Mouse (Mus musculus) frontal cortex, adult 2 months (tissue): Measurements from ENCODE around the gene Nuak2. TPM values are rescaled to one million over a fixed set of nuclear protein-coding genes. Genes with fewer than 3 reads are reported as not detected.
"Not testable (repeated sequence)": the region's sequence is repeated elsewhere in the genome, so short reads cannot be mapped to it uniquely, and the experiment has no call there.

ENCODE experiments used
- DNase-seq, 2 experiments: peaks; one replicate each; pipeline ENCODE4 v3.0.0; 2022; ENCODE audit warnings: low spot score in 1 of 2; ENCODE audit errors: extremely low spot score in 1 of 2
- polyA plus RNA-seq: library from polyadenylated mRNA; depleted of rRNA; stranded (reverse); fragments of >200 nt; gene quantifications from 2 replicates; pipeline ENCODE4 v1.2.3, GENCODE M21; 2012; rRNA removed

The Nuak2 gene
- polyA plus RNA-seq = 0.84 and 1.0 TPM in 2 replicates

DNA sequence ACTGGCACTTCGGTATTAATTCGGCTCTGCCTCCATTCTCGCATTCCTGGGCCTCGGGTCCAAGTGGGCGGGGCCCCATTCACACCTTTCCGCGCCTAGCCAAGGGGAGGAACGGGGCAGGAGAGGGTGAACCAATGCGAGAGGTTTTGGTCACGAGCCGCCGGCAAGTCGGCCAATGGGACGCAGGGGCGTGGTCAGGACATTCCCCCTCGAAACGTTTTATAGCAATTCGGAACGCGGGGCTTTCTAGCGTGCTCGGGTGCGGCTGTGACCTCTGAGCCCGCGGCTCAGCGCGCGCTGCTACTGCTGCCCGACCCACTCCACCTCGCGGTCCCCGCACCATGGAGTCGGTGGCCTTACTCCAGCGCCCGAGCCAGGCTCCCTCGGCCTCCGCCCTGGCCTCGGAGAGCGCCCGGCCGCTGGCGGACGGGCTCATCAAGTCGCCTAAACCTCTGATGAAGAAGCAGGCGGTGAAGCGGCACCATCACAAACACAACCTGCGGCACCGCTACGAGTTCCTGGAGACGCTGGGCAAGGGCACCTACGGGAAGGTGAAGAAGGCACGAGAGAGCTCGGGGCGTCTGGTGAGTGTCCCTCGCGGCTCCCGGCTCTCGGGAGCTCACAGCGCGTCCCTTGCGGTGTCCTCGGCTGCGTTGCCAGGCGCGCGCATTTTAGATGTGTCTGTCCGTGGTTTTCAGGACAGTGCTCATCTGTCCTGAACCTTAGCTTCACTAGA lies at the start of gene Nuak2:
Gene Nuak2, plus strand, starts transcription at position 238 of the 736 bp plus-strand sequence.
- peak; percentile 51 to 80 for DNase-seq

DNA sequence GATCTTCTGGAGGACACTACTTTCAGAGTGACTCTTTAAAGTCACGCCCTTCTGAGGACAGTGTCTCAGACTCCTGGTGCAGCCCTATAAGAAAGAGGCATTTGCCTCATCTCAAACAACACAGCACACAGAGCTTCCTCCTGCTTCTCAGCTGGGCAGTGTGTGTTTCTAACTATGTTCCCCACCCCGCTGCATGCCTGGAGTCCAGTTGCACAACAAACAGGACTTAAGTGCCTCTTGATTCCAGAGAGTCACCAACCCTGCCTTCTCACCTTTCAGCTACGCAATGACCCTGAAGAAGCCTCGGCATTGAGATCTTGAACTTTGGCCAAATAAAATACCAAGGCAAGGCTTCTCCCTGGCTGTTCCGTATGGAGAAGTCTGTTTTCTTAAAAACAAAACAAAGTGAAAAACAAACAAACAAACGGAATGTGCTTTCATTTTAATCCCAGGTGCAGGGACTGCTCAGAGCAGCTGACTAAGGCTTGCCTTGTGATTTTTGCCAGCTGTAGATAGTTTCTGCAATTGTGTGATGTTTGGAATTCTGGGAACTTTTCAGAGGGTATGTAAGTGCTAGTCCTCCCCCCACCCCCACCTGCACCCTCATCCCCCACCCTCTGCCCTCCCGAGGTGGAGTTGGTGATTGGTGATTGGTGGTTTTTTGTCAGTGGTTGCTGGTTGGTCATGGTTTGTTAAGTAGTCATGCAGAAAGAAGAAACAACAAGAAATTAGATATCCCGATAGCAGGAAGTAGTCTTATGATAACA lies 49.0 kb upstream of the Nuak2 start:
- no peak for DNase-seq

DNA sequence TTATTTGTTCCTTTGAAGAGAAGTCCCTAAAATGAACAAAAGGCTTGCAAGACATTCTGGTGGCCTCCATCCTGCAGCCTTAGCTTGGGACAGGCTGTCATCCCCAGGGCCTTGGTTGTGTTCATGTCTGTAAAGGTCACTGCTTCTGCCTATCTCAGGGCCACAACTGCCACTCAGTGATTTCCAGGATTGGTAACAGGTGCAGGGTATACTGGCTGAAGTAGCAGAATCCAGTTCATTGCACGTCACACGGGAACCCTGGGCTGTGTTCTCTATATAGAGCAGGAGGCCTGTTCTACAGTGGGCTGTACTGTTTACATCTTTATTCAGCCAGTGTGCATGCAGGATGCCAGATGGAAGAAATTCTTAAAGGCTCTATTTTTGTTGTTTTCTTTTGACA lies 48.0 kb upstream of the Nuak2 start:
- peak; percentile 10 to 17 for DNase-seq

DNA sequence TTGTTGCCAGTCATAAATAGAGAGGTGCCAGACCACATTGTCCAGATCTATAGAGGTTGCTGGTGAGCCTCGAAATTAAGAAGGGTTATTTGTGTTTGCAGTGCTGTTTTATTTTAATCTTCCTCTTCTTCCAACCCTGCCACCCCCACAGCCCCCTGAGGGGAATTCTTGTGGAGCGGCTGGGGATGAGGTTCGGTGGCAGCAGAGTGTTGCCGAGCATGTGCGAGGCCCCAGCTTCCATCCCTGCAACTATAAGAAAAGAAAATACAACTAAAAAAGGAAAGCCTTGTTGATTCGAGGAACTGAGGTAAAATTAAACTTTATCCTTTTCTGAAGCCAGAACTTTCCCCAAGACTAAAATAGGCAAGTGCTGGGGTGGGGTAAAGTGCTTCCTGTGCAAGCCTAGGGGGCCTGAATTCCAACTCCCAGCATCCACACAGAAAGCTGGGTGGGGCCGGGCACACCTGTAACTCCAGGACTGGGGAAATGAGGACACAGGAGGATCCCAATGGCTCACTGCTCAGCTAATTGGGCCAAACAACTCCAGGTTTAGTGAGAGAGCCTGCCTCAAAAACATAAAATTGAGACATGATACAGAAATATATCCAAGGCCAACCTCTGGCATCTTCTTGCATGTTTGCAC lies 47.4 kb upstream of the Nuak2 start:
- DNase-seq = peak; percentile 8 to 31

DNA sequence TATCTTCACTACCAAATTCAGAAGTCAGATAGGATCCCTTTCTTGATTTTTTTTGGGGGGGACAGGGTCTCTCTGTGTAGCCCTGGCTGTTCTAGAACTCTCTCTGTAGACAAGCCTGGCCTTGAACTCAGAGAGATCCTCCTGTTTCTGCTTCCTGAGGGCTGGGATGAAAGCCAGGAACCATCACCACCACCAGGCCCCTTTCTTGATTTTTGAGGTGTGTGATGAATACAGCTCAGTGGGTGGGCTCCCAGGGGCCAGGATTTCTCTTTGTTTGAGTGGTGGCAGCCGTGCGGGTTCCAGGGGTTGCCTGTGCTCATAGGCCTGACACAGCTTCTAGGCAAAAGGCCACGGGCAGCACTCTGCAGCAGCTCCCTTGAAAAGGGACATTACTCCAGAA lies 44.7 kb upstream of the Nuak2 start:
- DNase-seq = no peak

DNA sequence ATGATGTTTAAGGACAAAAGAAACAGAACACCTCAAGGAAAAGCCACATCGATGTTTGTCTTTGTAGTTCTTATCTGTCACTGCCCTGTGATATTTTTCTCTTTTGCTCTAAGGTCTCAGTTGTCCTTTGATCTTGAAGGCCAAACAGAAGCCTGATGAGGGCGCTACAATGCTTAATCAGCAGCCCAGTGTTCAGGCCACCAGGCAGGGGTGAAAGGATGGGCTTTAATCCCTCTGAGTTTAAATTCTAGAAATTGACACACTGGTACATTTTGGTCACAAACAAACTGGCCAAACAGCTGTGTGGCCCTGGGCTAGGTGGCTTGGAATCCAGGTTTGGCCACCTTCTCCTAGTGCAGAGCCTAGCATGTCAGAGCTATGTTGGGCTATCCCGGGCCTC lies 39.2 kb upstream of the Nuak2 start:
- no peak for DNase-seq

DNA sequence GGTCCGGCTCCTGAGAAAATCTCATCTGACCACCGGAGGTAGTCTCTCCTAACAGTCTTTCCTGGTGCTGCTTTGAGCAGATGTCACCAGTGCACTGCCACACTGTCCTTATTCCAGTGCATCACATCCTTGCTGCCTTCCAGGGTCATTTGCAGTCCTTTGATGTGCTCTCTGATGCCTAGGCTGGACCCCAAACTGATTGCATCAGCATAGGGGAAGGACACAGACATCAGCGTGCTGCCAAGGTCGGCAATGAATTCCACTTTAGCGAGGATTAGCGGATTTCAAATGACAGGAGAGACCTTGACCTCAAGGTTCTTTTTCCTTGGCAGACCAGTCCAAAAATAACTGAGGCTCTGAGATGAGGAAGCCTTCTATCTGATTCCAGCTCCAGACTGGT lies 38.8 kb upstream of the Nuak2 start:
- no peak for DNase-seq

DNA sequence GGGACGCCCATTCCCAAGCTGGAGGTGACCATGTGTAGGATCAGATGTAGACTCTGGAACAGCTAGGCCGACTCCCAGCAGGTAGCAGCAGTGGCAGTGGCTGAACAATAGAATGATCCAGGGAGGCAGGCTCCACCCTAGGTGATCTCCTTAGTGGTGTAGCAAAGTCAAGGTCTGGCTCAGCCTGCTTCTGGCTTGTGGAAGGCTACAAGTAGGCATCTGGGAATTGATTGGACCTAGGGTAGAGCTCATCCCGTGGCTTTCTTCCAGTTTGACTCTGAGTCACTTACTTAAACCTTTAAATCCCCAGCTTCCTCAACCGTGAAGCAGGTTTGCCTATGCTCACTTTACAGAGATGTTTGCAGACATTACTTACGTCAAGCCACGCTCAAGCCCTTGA lies 35.3 kb upstream of the Nuak2 start:
- DNase-seq = not testable (repeated sequence)

DNA sequence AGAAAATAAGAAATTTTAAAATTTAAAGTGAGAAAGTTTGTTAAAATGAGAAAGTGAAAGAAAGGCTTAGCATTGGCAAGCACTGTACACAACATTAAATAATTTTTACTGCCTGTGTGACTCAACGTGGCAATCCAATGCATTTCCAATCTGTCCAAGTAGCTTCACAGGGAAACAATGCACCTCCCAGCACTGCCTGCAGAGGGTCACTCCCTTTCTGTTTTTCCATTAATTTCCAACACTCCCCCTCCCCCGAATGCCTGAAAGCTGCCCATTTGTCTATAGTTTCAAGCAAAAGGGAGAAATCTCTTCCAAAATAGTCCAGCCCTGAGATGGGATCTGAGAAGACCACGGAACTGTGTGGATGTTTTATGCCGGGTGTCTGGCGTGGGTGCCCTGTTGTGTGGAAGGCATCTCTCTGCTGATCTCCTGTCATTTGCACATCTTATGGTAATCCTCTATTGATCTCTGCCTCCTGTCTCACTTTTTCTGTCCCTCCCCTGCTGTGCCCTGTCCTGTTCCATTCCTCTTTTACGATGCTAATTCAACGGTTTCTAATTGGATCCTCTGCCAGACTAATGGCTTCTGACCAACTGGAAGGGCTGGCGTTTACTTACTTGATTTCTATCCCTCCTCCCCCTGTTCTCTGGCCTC lies 34.3 kb upstream of the Nuak2 start:
- DNase-seq = no peak

DNA sequence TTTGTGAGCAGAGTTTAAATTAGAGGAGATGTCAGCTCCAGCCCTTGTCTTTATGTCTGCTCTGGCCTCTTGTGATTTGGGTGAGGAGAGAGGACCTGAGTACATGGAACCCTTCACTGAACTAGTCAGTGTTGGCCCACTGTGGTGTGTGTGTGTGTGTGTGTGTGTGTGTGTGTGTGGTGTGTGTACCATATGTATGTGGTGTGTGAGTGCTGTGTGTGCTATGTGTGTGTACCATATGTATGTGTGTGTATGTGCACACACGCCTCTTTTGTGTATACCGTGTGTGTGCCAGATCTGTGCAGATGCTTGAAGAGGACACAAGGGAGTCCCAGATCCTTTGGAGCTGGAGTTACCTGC lies 33.8 kb upstream of the Nuak2 start:
- DNase-seq = no peak

DNA sequence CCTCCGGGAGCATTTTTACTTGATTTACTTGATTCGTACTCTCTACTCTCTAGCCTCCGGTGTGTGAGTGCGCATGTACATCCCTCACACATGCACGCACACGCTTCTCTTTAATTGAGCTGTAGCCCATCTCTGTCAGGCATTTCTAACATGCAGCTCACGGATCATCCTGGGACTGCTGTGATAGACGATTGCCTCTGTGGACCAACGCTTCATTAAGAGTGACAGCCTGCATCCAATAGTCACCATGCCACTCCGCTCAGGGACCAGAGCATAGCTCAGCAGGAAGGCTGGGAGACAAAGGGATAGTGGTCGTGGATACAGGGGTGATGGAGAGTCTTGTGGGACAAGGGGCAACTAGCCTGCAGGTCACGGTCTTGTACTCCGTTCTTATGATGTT lies 32.9 kb upstream of the Nuak2 start:
- no peak for DNase-seq

DNA sequence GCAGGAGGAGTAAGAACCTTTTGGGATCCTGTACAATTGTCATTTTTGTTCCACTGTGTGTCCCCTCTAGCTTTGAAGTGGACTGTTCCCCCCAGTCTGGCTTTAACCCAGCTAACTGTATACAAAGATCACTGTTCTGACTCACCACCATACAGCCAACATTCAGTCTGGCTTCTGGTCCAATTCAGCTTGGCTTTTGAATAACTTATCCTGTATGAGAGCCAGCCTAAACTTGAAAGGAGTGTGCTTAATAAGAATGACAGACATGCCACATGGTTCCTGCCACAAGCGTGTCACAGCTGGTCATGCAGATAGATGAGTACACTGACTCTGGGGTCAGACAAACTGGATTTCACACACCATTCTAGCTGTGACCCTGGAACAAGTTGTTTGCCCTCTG lies 29.2 kb upstream of the Nuak2 start:
- no peak for DNase-seq

DNA sequence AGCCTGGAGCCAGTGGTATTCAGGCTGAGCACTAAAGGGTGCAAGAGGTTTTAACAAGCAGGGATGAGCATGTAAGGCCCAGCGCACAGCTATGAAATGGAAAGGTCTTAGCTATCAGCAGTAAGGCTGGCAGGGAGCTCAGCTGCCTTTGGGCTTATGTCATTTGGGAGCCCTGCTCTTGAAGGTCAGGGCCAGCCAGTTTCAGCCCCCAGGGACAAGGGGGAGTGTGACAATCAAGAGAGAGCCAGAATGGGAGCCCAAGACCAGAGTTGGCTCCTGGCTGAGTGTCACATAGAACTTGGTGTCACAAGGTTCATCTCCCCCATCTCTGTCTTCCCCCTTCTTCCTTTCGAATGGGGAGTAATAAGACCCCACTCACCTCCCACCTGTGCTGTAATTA lies 28.5 kb upstream of the Nuak2 start:
- no peak for DNase-seq

DNA sequence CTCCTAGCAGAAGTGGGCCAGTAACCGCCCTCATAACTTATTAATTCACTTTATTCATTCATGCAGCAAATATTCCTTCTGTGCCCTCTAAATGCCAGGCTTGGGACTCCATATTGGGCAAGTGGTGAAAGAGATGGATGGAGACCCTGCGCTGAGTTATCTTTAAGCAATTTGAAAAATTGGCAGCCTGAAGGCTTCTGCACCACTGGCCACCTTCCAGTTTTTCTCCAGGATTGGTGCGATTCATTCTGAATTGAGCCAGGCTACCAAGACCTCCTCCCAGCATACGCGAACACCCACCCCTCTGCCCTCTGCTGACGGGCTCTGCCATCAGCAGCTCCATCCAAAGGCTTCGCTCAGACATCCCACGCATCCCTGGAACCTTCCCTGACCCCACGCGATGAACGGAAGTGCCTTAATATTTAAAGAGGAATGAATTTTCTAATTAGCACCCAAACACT lies 27.9 kb upstream of the Nuak2 start:
- DNase-seq = no peak

DNA sequence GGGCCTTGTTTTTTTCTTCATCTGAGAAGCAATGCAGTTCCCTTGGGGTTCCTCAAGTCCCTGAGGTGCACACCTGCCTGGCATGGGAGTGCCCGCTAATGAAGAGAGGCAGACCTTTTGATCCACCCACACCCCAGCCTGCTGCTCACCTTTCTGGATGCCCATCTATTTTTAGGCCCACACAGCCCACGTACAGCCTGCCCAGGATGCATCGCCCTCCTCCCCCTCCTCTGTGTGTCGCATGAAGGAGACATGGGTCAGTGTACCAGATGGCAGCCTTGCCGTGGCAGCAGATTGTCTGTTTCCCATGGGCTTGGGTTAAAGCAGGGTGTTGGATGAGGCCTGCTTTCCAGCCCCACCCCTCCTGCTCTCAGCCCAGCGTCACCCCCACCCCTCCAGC lies 26.0 kb upstream of the Nuak2 start:
- DNase-seq = no peak

DNA sequence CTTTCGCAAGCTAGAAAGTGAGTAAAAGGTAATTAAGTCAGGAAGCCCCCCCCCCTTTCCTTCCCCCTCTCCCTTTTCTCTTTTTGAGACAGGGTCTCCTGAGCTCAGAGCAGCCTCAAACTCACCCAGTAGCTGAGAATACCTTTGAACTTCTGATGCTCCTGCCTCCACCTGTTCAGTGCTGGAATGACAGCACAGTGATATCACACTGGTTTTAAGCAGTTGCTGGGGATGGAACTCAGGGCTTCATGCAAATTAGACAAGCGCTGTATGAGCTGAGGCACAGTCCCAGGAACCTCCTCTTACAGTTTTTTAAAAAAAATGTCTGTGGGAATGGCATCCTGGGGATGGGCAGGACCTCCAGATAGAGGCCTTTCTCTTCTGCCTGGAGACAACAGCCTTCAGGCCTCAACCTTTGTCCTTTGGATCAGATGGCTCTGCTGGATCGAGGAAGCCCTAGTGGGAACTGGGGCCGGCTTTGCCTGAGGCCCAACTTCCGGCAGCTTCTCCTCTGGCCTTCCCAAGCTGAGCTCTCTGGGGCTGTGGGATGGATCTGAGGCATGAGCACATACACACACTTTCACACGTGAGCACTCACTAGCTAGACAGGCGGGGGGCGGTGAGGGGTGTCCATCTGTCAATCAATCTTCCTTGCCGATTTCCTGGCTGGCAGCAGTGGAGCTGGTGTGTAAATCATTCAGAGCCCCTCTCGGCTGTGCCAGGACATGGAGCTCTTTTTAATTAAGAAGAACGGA lies 24.8 kb upstream of the Nuak2 start:
- no peak for DNase-seq

DNA sequence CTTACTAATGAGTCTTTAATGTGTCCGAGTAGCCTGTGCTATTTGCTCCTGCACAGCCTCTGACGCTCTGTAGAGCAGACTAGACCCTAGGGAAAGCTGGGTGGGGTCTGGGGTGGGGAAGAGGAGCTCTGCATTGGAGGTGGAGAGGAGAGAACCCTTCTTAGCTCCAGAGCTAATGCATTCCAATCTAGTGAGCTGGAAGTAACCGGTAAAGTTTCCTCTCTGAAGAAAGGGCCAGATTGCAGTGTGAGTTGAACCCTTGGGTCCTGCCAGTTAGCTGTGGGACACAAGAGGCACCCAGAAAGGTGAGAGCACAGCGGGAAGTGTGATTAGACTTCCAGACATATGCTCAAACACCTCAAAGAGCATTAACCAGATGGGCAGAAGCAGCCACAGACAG lies 24.2 kb upstream of the Nuak2 start:
- no peak for DNase-seq

DNA sequence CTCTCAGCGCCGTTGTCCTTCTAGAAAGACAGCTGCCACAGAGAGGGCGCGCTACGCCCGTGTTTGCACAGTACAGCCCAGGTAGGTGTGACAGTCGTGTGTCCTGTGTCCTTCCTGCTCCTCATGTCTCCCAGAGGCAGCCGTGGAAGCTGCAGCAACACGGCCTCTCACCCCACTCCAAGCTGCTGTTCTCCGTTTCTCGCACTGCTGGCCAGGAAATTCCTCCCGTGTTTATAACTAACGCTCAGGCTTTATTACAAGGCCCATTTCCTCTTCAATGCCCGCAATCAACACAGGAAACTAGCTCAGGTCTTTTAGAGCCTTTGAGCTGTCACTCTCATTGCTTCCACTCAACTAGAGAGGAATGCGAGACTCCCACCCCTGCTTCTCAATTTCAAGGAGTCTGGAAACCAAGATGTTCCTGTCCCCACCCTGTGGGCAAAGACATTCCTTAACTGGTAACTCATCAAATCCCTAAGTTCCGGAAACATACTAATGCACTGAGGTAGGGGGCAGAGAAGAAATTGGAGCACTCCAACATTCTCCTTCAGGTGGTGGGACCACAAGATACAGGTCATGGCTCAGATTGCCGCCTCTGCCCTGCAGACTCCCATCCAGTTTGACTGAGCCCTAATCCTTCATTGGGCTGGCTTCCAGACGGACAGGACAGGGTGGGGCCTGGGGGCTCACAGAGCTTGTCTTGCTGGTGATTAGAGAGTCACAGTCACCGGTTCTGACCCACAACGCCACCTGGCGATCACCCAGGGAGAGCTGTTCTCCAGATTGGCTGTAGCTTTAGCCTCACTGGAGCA lies 23.4 kb upstream of the Nuak2 start:
- no peak for DNase-seq

DNA sequence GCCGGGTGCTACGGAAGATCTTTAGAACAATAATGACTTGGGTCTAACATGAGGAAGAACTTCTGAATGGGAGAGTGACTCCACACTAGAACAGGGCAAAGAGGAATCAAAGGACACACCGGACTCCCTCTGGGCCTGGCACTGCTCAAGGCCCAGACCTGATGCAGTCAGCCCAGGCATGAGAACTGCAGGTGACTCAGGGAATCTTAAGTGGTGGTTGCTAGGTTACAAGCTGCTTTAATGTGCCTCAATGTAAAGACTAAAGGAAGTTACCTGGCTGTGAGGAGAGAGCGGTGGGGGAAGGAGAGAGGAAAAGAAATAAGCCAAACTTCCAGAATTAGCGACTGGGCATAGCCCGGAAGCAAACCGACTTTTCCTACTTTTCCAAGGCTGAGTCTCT lies 20.4 kb upstream of the Nuak2 start:
- no peak for DNase-seq

DNA sequence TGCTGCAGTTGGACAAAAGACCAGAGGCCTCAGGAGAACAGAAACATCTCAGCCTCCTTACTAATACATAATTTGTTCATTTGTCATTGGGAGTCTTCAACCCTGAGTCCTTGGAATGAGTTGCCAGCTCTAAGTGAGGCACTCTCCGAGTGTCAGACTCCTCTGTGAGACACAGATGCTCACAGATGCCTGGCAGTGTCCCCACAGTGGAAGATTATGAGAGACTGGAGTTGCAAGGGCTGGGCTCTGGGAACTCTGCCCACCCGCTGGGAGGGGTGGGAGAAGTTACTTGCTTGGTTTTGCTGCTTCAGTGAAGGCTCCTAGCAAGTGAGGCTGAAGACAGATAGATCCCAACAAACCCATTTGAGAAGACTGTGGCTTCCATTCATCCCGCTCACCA lies 19.9 kb upstream of the Nuak2 start:
- DNase-seq = peak in 1 of 2 experiments; percentile 46
